ENCODE assay signal across 26 mouse cellular contexts in genomic region chr11:16999387-16999786, GRCm38 (mm10). TPM values are rescaled to one million over a fixed set of nuclear protein-coding genes. Genes with fewer than 3 reads are reported as not detected.
DNase-seq lines count a peak whose midpoint lies in the region; ATAC-seq and TF ChIP-seq lines count a peak whose summit lies in the region.
"Had no signal": no experiment of that assay in that cellular context is flagged by ENCODE, and none has a peak within 500 bp of the region (broad histone marks: within the 10 kb centered on the region; RNA-seq: fewer than 3 reads in every experiment).

No protein-coding gene starts in this region.

- no peaks in the 10 kb centered on the region for H3K27me3 ChIP-seq in liver, postnatal 0 days (ENCODE audit: insufficient read depth, low read length)
- no peaks in the 10 kb centered on the region for H3K27me3 ChIP-seq in liver, embryonic 11.5 days (replicated peaks; ENCODE audit: control insufficient read depth, insufficient read depth, low read length)
- H3K27me3 ChIP-seq in midbrain, postnatal 0 days (ENCODE audit: insufficient read depth, low read length) = no peaks in the 10 kb centered on the region
- H3K27me3 ChIP-seq: embryonic facial prominence, embryonic 12.5 days; embryonic facial prominence, embryonic 15.5 days had no signal

- WGBS in liver, postnatal 0 days (ENCODE audit: insufficient replicate concordance) = 74% methylated on average over 4 of the region's 4 CpGs
- WGBS in liver, embryonic 11.5 days = 85% methylated on average over 4 of the region's 4 CpGs
- 98% methylated on average over 4 of the region's 4 CpGs for WGBS in midbrain, postnatal 0 days

- H3K4me3 ChIP-seq in liver, postnatal 0 days (ENCODE audit: low read depth, low read length) = no peak overlapping the region
- no peak overlapping the region for H3K4me3 ChIP-seq in liver, embryonic 11.5 days (ENCODE audit: low read depth, low read length)
- H3K4me3 ChIP-seq in midbrain, postnatal 0 days (ENCODE audit: low read depth, low read length) = no peak overlapping the region
- H3K4me3 ChIP-seq: embryonic facial prominence, embryonic 12.5 days; embryonic facial prominence, embryonic 15.5 days; heart, adult 2 months; heart, embryonic 10.5 days; hindbrain, embryonic 10.5 days had no signal

- H3K9ac ChIP-seq in liver, postnatal 0 days (replicated peaks) = no peak overlapping the region
- H3K9ac ChIP-seq in liver, embryonic 11.5 days (ENCODE audit: low read depth, low read length) = no peak overlapping the region
- no peak overlapping the region for H3K9ac ChIP-seq in midbrain, postnatal 0 days (replicated peaks; ENCODE audit: low read length, poor library complexity, severe bottlenecking)
- H3K9ac ChIP-seq: embryonic facial prominence, embryonic 12.5 days; embryonic facial prominence, embryonic 15.5 days; forebrain, postnatal 0 days; hindbrain, embryonic 14.5 days had no signal

- TF ChIP-seq CTCF in liver, postnatal 0 days (IDR thresholded peaks at IDR 0.05; ENCODE audit: low read depth) = no peak
- TF ChIP-seq CTCF in midbrain, postnatal 0 days (IDR thresholded peaks at IDR 0.05) = no peak

- no peak for TF ChIP-seq EP300 in liver, postnatal 0 days (IDR thresholded peaks at IDR 0.05; ENCODE audit: low read depth)

- H3K4me2 ChIP-seq in liver, postnatal 0 days (ENCODE audit: low read depth, low read length) = no peak overlapping the region
- H3K4me2 ChIP-seq in liver, embryonic 11.5 days = no peak overlapping the region
- no peak overlapping the region for H3K4me2 ChIP-seq in midbrain, postnatal 0 days (ENCODE audit: low read depth, low read length, poor library complexity, severe bottlenecking)
- H3K4me2 ChIP-seq: embryonic facial prominence, embryonic 12.5 days; embryonic facial prominence, embryonic 15.5 days; hindbrain, embryonic 14.5 days had no signal

- no peaks in the 10 kb centered on the region for H3K36me3 ChIP-seq in liver, postnatal 0 days (replicated peaks; ENCODE audit: insufficient read depth, low read length)
- no peaks in the 10 kb centered on the region for H3K36me3 ChIP-seq in liver, embryonic 11.5 days (ENCODE audit: control insufficient read depth, insufficient read depth, low read length)
- peaks cover 7% of the 10 kb centered on the region for H3K36me3 ChIP-seq in midbrain, postnatal 0 days (ENCODE audit: insufficient read depth, low read length)
- H3K36me3 ChIP-seq: embryonic facial prominence, embryonic 12.5 days; embryonic facial prominence, embryonic 15.5 days; heart, embryonic 10.5 days; hindbrain, embryonic 10.5 days had no signal

- no peaks in the 10 kb centered on the region for H3K9me3 ChIP-seq in liver, postnatal 0 days (ENCODE audit: low read length)
- no peaks in the 10 kb centered on the region for H3K9me3 ChIP-seq in liver, embryonic 11.5 days (ENCODE audit: control insufficient read depth, low read length)
- H3K9me3 ChIP-seq in midbrain, postnatal 0 days (ENCODE audit: low read length) = no peaks in the 10 kb centered on the region
- H3K9me3 ChIP-seq: embryonic facial prominence, embryonic 12.5 days; embryonic facial prominence, embryonic 15.5 days; heart, embryonic 10.5 days; hindbrain, embryonic 10.5 days had no signal

- no peak overlapping the region for H3K27ac ChIP-seq in liver, postnatal 0 days (ENCODE audit: low read depth)
- H3K27ac ChIP-seq in liver, embryonic 11.5 days (ENCODE audit: low read depth, low read length) = no peak overlapping the region
- no peak overlapping the region for H3K27ac ChIP-seq in midbrain, postnatal 0 days (ENCODE audit: low read depth, low read length)
- H3K27ac ChIP-seq: embryonic facial prominence, embryonic 12.5 days; embryonic facial prominence, embryonic 15.5 days; heart, adult 2 months; heart, embryonic 10.5 days; hindbrain, embryonic 10.5 days; hindbrain, embryonic 14.5 days; hindbrain, postnatal 0 days had no signal

- peaks cover 8% of the 10 kb centered on the region for H3K4me1 ChIP-seq in liver, postnatal 0 days (ENCODE audit: insufficient read depth)
- H3K4me1 ChIP-seq in liver, embryonic 11.5 days (replicated peaks; ENCODE audit: control insufficient read depth, insufficient read depth, low read length) = peaks cover 2% of the 10 kb centered on the region; the same call in 1 of the 2 replicates
- H3K4me1 ChIP-seq in midbrain, postnatal 0 days (ENCODE audit: insufficient read depth, low read length) = no peaks in the 10 kb centered on the region
- H3K4me1 ChIP-seq: embryonic facial prominence, embryonic 12.5 days; embryonic facial prominence, embryonic 15.5 days; heart, embryonic 10.5 days; hindbrain, embryonic 10.5 days had no signal

- DNase-seq in liver, postnatal 0 days = no peak
- no peak for DNase-seq in liver, embryonic 11.5 days (ENCODE audit: low spot score)
- no peak for DNase-seq in midbrain, postnatal 0 days (ENCODE audit: low spot score)
- DNase-seq in retina, embryonic 14.5 days (ENCODE audit: low spot score) = no peak
- DNase-seq in adrenal gland, adult 18-20 months (ENCODE audit: low spot score in 2 of 2) = no peak
- DNase-seq: adrenal gland, postnatal 10 days; adrenal gland, postnatal 36 days; B cell, adult 2 months; cerebellum, adult 18-20 months; cerebellum, adult 9-10 months; cerebellum, postnatal 14 days; forebrain, postnatal 0 days; gastrocnemius, postnatal 25 days; heart, adult 2 months had no signal

- 0 out of 2 replicates have a peak, but pooled peaks have one; percentile 25 for ATAC-seq in liver, postnatal 0 days
- ATAC-seq in liver, embryonic 11.5 days (replicated peaks; ENCODE audit: low FRiP score) = no peak
- peak; percentile 57 for ATAC-seq in granulocyte monocyte progenitor cell, adult 5-6 weeks (replicated peaks; ENCODE audit: poor library complexity, severe bottlenecking)
- ATAC-seq in megakaryocyte, adult 5-6 weeks (ENCODE audit: poor library complexity, severe bottlenecking) = peak; percentile 57
- ATAC-seq in monocyte, adult 5-6 weeks (replicated peaks; ENCODE audit: insufficient number of reproducible peaks, low FRiP score, low TSS enrichment, poor library complexity, severe bottlenecking) = peak; percentile 52
- no peak for ATAC-seq in midbrain, postnatal 0 days (ENCODE audit: low FRiP score)
- ATAC-seq: activated CD4-positive, CD25-positive, alpha-beta regulatory T cell, adult 4 months; forebrain, embryonic 14.5 days; forebrain, postnatal 0 days; hindbrain, postnatal 0 days; inflammation-experienced regulatory T-cells, adult 6 months had no signal

RNA-seq across cellular contexts. Expression of gene Fbxo48, which starts 48.2 kb away (rescaled TPM):
- polyA plus RNA-seq in liver, postnatal 0 days (2015; fragmentation: Nextera tagmentation; extraction: Ambion mirVana) = 0.75 TPM in 2 replicates
- polyA plus RNA-seq in liver, embryonic 11.5 days (2014; fragmentation: Nextera tagmentation; extraction: Ambion mirVana) = 3.0 and 3.1 TPM in 2 replicates
- total RNA-seq in granulocyte monocyte progenitor cell, adult 5-6 weeks (2014; fragmentation: Nextera tagmentation) = 6.0 and 7.9 TPM in 2 replicates
- total RNA-seq in granulocyte monocyte progenitor cell, adult 5-6 weeks (2017) = 7.3 and 7.4 TPM in 2 replicates
- 10.6 and 11.4 TPM in 2 replicates for total RNA-seq in megakaryocyte, adult 5-6 weeks (2015)
- total RNA-seq in megakaryocyte, adult 5-6 weeks (2017) = 11.3 and 12.2 TPM in 2 replicates
- 0.32 to 5.6 TPM (median 3.6 TPM) in 3 replicates for total RNA-seq in monocyte, adult 5-6 weeks (2017)
- total RNA-seq in midbrain, postnatal 0 days (2014; rRNA removed) = 0.33 and 0.99 TPM in 2 replicates
- polyA plus RNA-seq in midbrain, postnatal 0 days (2015; fragmentation: Nextera tagmentation; extraction: Ambion mirVana) = 0.12 and 0.19 TPM in 2 replicates
- total RNA-seq in adrenal gland, adult 18-20 months (2021) = under 1 TPM; 0.32 to 0.33 TPM

RNA-seq across cellular contexts. Expression of gene Cnrip1, which starts 52.0 kb away (rescaled TPM):
- polyA plus RNA-seq in liver, postnatal 0 days (2015; fragmentation: Nextera tagmentation; extraction: Ambion mirVana) = 3.7 TPM in 2 replicates
- polyA plus RNA-seq in liver, embryonic 11.5 days (2014; fragmentation: Nextera tagmentation; extraction: Ambion mirVana) = 11.8 and 13.0 TPM in 2 replicates
- 0.92 and 1.7 TPM in 2 replicates for total RNA-seq in granulocyte monocyte progenitor cell, adult 5-6 weeks (2014; fragmentation: Nextera tagmentation)
- total RNA-seq in granulocyte monocyte progenitor cell, adult 5-6 weeks (2017) = 0.09 and 0.31 TPM in 2 replicates
- total RNA-seq in megakaryocyte, adult 5-6 weeks (2015) = 0.51 and 0.89 TPM in 2 replicates
- total RNA-seq in megakaryocyte, adult 5-6 weeks (2017) = 0.66 TPM in 1 of 2 replicates, not detected in the other
- total RNA-seq in monocyte, adult 5-6 weeks (2017) = 2.0 to 15.1 TPM (median 3.2 TPM) in 3 replicates
- total RNA-seq in midbrain, postnatal 0 days (2014; rRNA removed) = 134 and 144 TPM in 2 replicates
- 244 and 254 TPM in 2 replicates for polyA plus RNA-seq in midbrain, postnatal 0 days (2015; fragmentation: Nextera tagmentation; extraction: Ambion mirVana)
- 10 to 100 TPM; 13.5 to 15.5 TPM for total RNA-seq in adrenal gland, adult 18-20 months (2021)

RNA-seq across cellular contexts. Expression of gene Plek, which starts 52.8 kb away (rescaled TPM):
- 19.8 and 22.5 TPM in 2 replicates for polyA plus RNA-seq in liver, postnatal 0 days (2015; fragmentation: Nextera tagmentation; extraction: Ambion mirVana)
- 59.8 and 66.0 TPM in 2 replicates for polyA plus RNA-seq in liver, embryonic 11.5 days (2014; fragmentation: Nextera tagmentation; extraction: Ambion mirVana)
- 13.9 and 16.8 TPM in 2 replicates for total RNA-seq in granulocyte monocyte progenitor cell, adult 5-6 weeks (2014; fragmentation: Nextera tagmentation)
- total RNA-seq in granulocyte monocyte progenitor cell, adult 5-6 weeks (2017) = 27.5 and 27.9 TPM in 2 replicates
- total RNA-seq in megakaryocyte, adult 5-6 weeks (2015) = 117 and 124 TPM in 2 replicates
- 132 and 133 TPM in 2 replicates for total RNA-seq in megakaryocyte, adult 5-6 weeks (2017)
- total RNA-seq in monocyte, adult 5-6 weeks (2017) = 730 to 802 TPM (median 760 TPM) in 3 replicates
- total RNA-seq in midbrain, postnatal 0 days (2014; rRNA removed) = 4.7 and 5.4 TPM in 2 replicates
- polyA plus RNA-seq in midbrain, postnatal 0 days (2015; fragmentation: Nextera tagmentation; extraction: Ambion mirVana) = 4.0 TPM in 2 replicates
- total RNA-seq in adrenal gland, adult 18-20 months (2021) = 1 to 10 TPM; 5.3 to 7.1 TPM

Comparison
In these comparisons a context has a peak if more than half of its experiments do, and no peak if none do; other contexts are left out.
1. ATAC-seq: peak in liver, postnatal 0 days (single experiment), granulocyte monocyte progenitor cell, adult 5-6 weeks (single experiment), megakaryocyte, adult 5-6 weeks (single experiment) and monocyte, adult 5-6 weeks (single experiment); none in liver, embryonic 11.5 days (single experiment) and midbrain, postnatal 0 days (single experiment).
2. RNA of gene Plek, which starts 52.8 kb away (total RNA-seq): 730 to 802 TPM in monocyte, adult 5-6 weeks and 117 to 133 TPM in megakaryocyte, adult 5-6 weeks; 13.9 to 27.9 TPM in granulocyte monocyte progenitor cell, adult 5-6 weeks, 5.3 to 7.1 TPM in adrenal gland, adult 18-20 months and 4.7 to 5.4 TPM in midbrain, postnatal 0 days; every median in the first group is over 4 times any median in the second.